Mouse (Mus musculus): Measurements from ENCODE around the gene Mast1.

Gene Mast1

GRCm38 (mm10) chr8:84936962-84937546 is at the start of gene Mast1:
Gene Mast1, minus strand, starts transcription at chr8:84937359.
- peak; percentile 56 to 69 for DNase-seq (ENCODE audit: low spot score in 2 of 2)

GRCm38 (mm10) chr8:84986379-84986945 is 49.3 kb upstream of the Mast1 start:
- DNase-seq (ENCODE audit: low spot score in 2 of 2) = no peak

- peak; percentile 95 to 96 for DNase-seq (ENCODE audit: low spot score in 2 of 2)
Measured at GRCm38 (mm10) chr8:84985684-84986378, 48.7 kb upstream of the Mast1 start.

GRCm38 (mm10) chr8:84985049-84985683 is 48.0 kb upstream of the Mast1 start:
- no peak for DNase-seq (ENCODE audit: low spot score in 2 of 2)

- peak; percentile 78 to 90 for DNase-seq (ENCODE audit: low spot score in 2 of 2)
Measured at GRCm38 (mm10) chr8:84984294-84985048, 47.3 kb upstream of the Mast1 start.

GRCm38 (mm10) chr8:84982499-84983011 is 45.4 kb upstream of the Mast1 start:
- peak; percentile 74 to 83 for DNase-seq (ENCODE audit: low spot score in 2 of 2)

- DNase-seq (ENCODE audit: low spot score in 2 of 2) = no peak
Measured at GRCm38 (mm10) chr8:84981644-84982498, 44.7 kb upstream of the Mast1 start.

GRCm38 (mm10) chr8:84980622-84981358 is 43.6 kb upstream of the Mast1 start:
- DNase-seq (ENCODE audit: low spot score in 2 of 2) = peak; percentile 79 to 84

GRCm38 (mm10) chr8:84979599-84980421 is 42.7 kb upstream of the Mast1 start:
- peak; percentile 97 for DNase-seq (ENCODE audit: low spot score in 2 of 2)

- DNase-seq (ENCODE audit: low spot score in 2 of 2) = peak; percentile 97 to 98
Measured at GRCm38 (mm10) chr8:84978248-84978940, 41.2 kb upstream of the Mast1 start, which contains the start of gene Junb. Gene Junb, minus strand, starts transcription at chr8:84978718.

GRCm38 (mm10) chr8:84977435-84978247 is 40.5 kb upstream of the Mast1 start:
- peak; percentile 66 to 75 for DNase-seq (ENCODE audit: low spot score in 2 of 2)

- DNase-seq (ENCODE audit: low spot score in 2 of 2) = no peak
Measured at GRCm38 (mm10) chr8:84976763-84977434, 39.7 kb upstream of the Mast1 start.

- peak; percentile 96 to 98 for DNase-seq (ENCODE audit: low spot score in 2 of 2)
Measured at GRCm38 (mm10) chr8:84976031-84976762, 39.0 kb upstream of the Mast1 start.

GRCm38 (mm10) chr8:84975434-84975833 is 38.3 kb upstream of the Mast1 start:
- DNase-seq (ENCODE audit: low spot score in 2 of 2) = peak; percentile 89 to 90

GRCm38 (mm10) chr8:84974543-84975142 is 37.5 kb upstream of the Mast1 start:
- DNase-seq (ENCODE audit: low spot score in 2 of 2) = peak; percentile 30 to 52

Data from natural killer cell, adult 2 months (primary cell).